Mouse (Mus musculus) mature B cell (primary cell): ENCODE data around the gene Rps3a1.

Source experiments
- in situ Hi-C: fragments of 300-500 bp; cut with MboI; formaldehyde crosslinking; loops from 2 replicates; pipeline ENCODE4 v1.14.3; 2019

Gene Rps3a1

GRCm38 (mm10) chr3:86116951-86117350 lies 25.6 kb downstream of the Rps3a1 start:
- in situ Hi-C loops: loop anchor here (25.0 kb wide), 1 partner anchor 405 kb away; no protein-coding TSS in a partner anchor

- in situ Hi-C loops: loop anchor here (25.0 kb wide), 1 partner anchor 402 kb away; no protein-coding TSS in a partner anchor
Observed at GRCm38 (mm10) chr3:86114659-86115338, 27.7 kb downstream of the Rps3a1 start.

- in situ Hi-C loops: loop anchor here (25.0 kb wide), 1 partner anchor 400 kb away; no protein-coding TSS in a partner anchor
Observed at GRCm38 (mm10) chr3:86112766-86113165, 29.7 kb downstream of the Rps3a1 start.

GRCm38 (mm10) chr3:86110077-86110476 lies 32.4 kb downstream of the Rps3a1 start:
- in situ Hi-C loops: loop anchor here (25.0 kb wide), 1 partner anchor 398 kb away; no protein-coding TSS in a partner anchor

- in situ Hi-C loops: loop anchor here (25.0 kb wide), 1 partner anchor 397 kb away; no protein-coding TSS in a partner anchor
Observed at GRCm38 (mm10) chr3:86109099-86109498, 33.4 kb downstream of the Rps3a1 start.

GRCm38 (mm10) chr3:86108576-86108975 lies 33.9 kb downstream of the Rps3a1 start:
- in situ Hi-C loops: loop anchor here (25.0 kb wide), 1 partner anchor 396 kb away; no protein-coding TSS in a partner anchor

GRCm38 (mm10) chr3:86107637-86108539 lies 34.6 kb downstream of the Rps3a1 start:
- in situ Hi-C loops: loop anchor here (25.0 kb wide), 1 partner anchor 396 kb away; no protein-coding TSS in a partner anchor

GRCm38 (mm10) chr3:86106086-86106632 lies 36.3 kb downstream of the Rps3a1 start:
- in situ Hi-C loops: loop anchor here (25.0 kb wide), 1 partner anchor 394 kb away; no protein-coding TSS in a partner anchor

- in situ Hi-C loops: loop anchor here (25.0 kb wide), 1 partner anchor 393 kb away; no protein-coding TSS in a partner anchor
Observed at GRCm38 (mm10) chr3:86104909-86105308, 37.6 kb downstream of the Rps3a1 start.

- in situ Hi-C loops: loop anchor here (25.0 kb wide), 1 partner anchor 392 kb away; no protein-coding TSS in a partner anchor
Observed at GRCm38 (mm10) chr3:86104433-86104832, 38.1 kb downstream of the Rps3a1 start.

- in situ Hi-C loops: loop anchor here (25.0 kb wide), 1 partner anchor 391 kb away; no protein-coding TSS in a partner anchor
Observed at GRCm38 (mm10) chr3:86103449-86104291, 38.8 kb downstream of the Rps3a1 start.

- in situ Hi-C loops: loop anchor here (25.0 kb wide), 1 partner anchor 390 kb away; no protein-coding TSS in a partner anchor
Observed at GRCm38 (mm10) chr3:86101956-86102355, 40.5 kb downstream of the Rps3a1 start.

GRCm38 (mm10) chr3:86093907-86094306 lies 48.6 kb downstream of the Rps3a1 start:
- in situ Hi-C loops: no loop called here

- in situ Hi-C loops: no loop called here
Observed at GRCm38 (mm10) chr3:86093213-86093845, 49.2 kb downstream of the Rps3a1 start.
